Mouse (Mus musculus) brown adipose tissue, adult 24 weeks (tissue): Measurements from ENCODE around the gene Klc1. TPM values are rescaled to one million over a fixed set of nuclear protein-coding genes. Genes with fewer than 3 reads are reported as not detected.

Experiments used
- H3K27ac ChIP-seq: fragments of 200-500 bp; replicated peaks from 2 replicates; pipeline ENCODE4 v1.5.1; 2012; ENCODE audit warnings: low read depth, mild to moderate bottlenecking, low read length
- H3K4me1 ChIP-seq: fragments of 200-500 bp; 2 replicates; pipeline ENCODE4 v1.6.1; 2012; ENCODE audit warnings: low read length, mixed read lengths; ENCODE audit not compliant: control insufficient read depth, insufficient read depth, insufficient read length
- H3K4me3 ChIP-seq: fragments of 200-500 bp; 2 replicates; pipeline ENCODE4 v1.5.1; 2012; ENCODE audit warnings: low read depth, mild to moderate bottlenecking, low read length, moderate library complexity; ENCODE audit not compliant: insufficient read depth
- polyA plus RNA-seq: library from polyadenylated mRNA; stranded (reverse); fragments of >200 nt; gene quantifications from 2 replicates; pipeline ENCODE4 v1.2.4, GENCODE M21; 2012; ENCODE audit not compliant: missing spikeins, insufficient read depth, insufficient read length

Gene Klc1
- polyA plus RNA-seq, 1 experiment, result 20.6 TPM

DNA sequence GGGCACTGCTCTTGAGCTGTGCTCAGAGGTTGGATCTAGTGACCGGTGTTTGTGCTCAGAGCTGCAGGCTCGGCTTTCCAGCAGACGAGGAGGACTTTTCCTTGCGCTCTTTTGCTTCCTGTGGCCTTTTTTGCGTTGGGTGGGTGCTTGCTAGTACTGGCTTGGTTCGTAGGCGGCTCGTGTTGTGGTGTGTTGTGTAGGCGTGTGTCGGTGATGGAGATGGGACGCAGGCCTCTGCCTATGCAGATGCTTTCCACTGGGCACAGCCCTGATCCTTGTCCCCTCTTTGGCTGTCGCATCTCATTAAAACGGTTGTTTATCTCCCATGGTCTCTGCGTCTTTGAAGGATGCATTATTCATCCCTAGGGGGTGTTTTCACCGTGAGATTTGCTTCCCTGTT, 16.2 kb downstream of the Klc1 start:
- H3K4me3 ChIP-seq, result no peak overlapping the region
- peaks cover 11% of the 10 kb centered on the region for H3K4me1 ChIP-seq
- no peak overlapping the region for H3K27ac ChIP-seq

DNA sequence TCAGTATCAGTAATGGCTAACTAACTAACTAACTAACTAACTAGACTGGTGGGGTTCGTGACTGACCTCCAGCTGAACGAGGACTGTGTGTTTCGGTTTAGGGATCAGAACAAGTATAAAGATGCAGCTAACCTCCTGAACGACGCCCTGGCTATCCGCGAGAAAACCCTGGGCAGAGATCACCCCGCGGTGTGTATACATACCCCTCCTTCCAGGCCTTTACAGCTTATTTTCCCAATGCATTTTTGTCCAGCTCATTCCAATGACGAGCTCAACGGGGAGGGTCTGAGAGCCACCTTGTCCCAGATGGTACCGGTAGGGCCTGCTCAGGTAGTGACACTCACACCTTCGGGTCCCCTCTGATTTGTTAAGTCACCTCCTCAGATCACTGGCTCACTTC, 19.3 kb downstream of the Klc1 start:
- H3K4me3 ChIP-seq, result no peak overlapping the region
- peak overlapping the region; percentile 72 for H3K27ac ChIP-seq
- peaks cover 4% of the 10 kb centered on the region; the same call in 1 of the 2 replicates for H3K4me1 ChIP-seq

DNA sequence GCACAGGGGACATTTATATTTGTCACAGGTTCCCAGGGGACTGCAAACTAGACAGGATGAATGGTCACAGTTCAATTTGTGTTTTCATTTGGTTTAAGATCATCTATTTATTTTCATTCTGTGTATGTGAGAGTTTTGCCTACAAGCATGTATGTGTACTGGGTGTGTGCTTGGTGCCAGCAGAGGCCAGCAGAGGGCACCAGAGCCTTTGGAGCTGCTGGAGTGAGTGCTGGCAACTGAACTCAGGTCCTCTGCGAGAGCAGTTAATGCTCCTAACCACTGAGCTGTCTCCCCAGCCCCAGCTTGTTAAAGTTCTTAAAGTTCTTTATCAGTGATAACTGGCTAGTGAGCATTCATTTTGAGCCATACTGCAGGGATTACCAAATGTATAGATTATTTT, 20.9 kb downstream of the Klc1 start:
- Histone ChIP-seq H3K4me3 (no peak overlapping the region), H3K4me1 (peaks cover 4% of the 10 kb centered on the region; the same call in 1 of the 2 replicates), H3K27ac (no peak overlapping the region)

DNA sequence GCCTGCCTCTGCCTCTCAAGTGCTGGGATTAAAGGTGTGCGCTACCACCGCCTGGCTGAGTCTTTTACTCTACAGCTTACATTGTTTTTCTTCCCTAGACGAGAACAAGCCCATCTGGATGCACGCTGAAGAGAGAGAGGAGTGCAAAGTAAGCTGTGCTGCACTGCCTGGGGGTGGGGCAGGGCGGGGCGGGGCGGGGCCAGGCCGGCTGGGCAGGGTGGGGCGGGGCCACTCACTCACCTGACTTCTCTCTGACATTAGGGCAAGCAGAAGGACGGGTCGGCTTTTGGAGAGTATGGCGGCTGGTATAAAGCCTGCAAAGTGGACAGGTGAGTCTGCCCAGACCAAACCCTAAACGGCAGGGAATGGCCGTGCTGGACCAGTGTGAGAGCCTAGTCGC, 26.5 kb downstream of the Klc1 start:
- Histone ChIP-seq H3K27ac (no peak overlapping the region), H3K4me1 (no peaks in the 10 kb centered on the region; the same call in 1 of the 2 replicates), H3K4me3 (no peak overlapping the region)

DNA sequence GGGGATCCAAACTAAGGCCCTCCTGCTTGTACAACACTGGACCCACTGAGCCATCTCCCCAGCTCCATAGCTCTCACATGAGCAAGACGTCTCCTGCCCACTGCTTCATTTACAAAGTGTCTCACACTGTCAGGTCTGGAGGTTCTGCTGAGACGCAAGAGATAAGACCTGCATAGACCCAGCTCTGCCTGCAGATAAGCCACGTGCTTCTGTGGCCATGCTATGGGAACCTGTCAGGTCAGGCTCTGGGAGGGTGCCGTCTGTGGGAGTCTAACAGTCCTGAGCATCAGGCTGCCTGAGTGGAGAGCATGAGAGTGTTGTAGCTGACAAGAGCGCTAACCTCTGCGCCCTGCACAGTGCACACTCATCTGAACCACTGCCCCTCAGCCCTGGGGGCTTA, 28.4 kb downstream of the Klc1 start:
- Histone ChIP-seq H3K4me1 (no peaks in the 10 kb centered on the region), H3K27ac (no peak overlapping the region), H3K4me3 (no peak overlapping the region)

DNA sequence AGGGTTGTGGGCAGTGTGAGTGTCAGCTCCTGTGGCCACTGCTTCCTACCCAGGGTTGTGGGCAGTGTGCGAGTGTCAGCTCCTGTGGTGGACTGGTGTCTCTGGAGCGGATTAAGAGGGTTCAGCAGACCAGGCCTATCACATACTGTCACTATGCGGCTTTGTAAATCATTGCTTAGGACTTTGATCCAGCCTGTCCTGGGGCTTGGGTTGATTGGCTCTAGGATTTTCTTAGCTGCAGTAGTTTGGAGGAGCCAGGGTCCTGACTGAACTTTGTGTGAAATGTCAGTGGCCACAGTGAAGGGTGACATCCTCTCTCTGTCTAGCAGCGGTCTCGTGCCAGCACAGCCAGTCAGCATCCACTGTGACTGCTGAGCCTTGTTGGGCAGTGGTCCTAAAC, 31.4 kb downstream of the Klc1 start:
- H3K4me3 ChIP-seq, result no peak overlapping the region
- peaks cover 7% of the 10 kb centered on the region; the same call in 1 of the 2 replicates for H3K4me1 ChIP-seq
- H3K27ac ChIP-seq, result no peak overlapping the region

DNA sequence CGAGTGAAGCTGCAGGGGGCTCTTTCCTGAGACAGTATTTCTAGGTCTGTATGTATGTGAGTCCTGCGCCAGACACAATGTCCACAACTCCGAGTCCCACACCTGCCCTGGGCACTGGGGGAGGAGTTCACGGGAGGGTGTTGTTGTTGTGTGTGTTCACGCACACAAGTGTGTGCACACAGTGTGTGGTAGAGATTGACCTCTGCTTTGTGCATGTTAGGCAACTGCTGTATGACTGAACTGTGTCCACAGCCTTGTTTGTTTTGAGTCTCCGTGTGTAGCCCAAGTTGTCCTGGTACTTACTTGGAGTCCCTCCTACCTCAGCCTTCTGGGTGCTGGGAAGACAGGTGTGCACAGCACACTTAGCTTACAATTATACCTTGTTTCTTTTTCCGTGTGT, 32.0 kb downstream of the Klc1 start:
- Histone ChIP-seq H3K27ac (no peak overlapping the region), H3K4me3 (no peak overlapping the region), H3K4me1 (peaks cover 7% of the 10 kb centered on the region; the same call in 1 of the 2 replicates)

DNA sequence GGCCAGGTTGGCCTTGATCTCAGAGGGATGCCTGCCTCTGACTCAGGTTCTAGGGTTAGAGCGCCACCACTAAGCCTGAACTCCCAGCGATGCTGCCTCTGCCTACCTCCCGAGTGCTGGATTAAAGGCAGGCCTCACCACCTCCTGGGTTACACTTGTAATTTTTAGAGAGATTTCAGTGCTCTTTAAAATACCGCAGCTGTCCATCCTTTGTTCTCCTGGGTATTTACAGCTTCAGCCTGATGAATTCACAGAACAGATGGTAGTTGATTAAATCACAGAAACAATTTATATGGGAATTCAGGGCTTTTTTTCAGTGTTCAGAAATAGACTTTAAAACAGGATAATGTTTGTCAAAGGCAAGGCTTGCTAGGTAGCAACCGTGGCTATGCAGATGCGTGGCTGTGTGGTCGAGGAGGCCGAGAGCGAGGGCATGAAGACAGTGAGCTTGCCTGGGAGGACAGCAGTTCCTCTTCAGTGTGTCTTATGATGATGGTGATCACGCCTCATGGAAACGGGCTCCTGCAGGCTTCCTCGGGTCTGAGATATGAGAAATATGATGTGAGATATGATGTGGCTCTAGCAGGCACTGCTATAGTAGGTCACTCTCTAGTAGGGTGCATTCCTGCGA, 32.9 kb downstream of the Klc1 start:
- Histone ChIP-seq H3K4me3 (no peak overlapping the region), H3K27ac (no peak overlapping the region), H3K4me1 (peaks cover 7% of the 10 kb centered on the region; the same call in 1 of the 2 replicates)

DNA sequence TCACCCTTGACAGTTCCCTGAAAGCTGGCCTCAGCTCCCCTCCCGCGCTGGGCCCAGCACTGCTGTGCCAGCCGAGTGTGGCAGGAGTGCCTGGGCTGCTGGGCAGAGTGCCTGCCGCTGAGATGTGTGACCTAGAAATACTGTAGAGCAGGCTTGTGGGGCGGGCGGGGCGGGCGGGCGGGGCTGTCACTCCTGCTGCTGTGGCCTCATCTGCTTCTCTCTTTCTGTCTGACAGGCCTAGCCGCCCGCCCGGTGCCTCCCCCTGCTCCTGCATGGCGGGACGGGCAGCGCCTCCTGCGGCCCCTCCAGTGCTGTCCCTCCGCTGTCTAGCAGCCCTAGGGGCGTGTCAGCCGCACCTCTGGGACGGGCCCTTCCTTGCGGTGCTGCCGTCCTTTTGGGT, 35.5 kb downstream of the Klc1 start:
- Histone ChIP-seq H3K27ac (no peak overlapping the region), H3K4me3 (no peak overlapping the region), H3K4me1 (peaks cover 11% of the 10 kb centered on the region; the same call in 1 of the 2 replicates)

DNA sequence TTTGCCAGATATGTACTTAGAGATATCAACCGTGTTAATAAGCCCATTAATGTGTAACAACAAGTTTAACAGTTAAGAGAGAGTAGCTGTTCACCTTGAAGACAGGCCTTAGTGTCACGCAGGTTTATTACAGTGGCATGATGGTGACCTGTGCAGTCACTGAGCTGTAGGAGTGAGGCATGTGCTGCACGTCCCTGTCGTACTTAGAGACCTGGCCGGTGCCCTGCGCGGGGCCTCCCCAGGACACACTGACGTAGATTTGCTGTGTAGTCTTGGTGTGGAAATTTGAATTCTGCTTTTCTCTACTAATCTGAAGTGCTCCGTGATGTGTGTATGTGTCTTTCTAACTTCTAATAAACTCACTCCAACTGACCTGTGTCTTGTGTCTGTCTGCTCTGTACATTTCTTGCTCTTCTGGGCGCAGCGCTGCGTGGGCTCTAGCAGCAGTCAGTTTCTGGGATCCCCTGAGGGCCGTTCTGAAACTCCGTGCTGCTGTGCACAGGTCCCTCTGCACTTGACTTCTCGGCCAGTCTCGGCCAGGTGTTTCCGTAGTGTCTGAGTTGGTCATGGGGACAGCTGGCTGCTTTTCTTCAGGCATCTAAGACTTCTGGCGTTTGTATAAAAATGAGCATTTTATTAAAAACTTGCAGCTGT, 36.0 kb downstream of the Klc1 start:
- Histone ChIP-seq H3K27ac (no peak overlapping the region), H3K4me3 (no peak overlapping the region), H3K4me1 (peaks cover 11% of the 10 kb centered on the region; the same call in 1 of the 2 replicates)

DNA sequence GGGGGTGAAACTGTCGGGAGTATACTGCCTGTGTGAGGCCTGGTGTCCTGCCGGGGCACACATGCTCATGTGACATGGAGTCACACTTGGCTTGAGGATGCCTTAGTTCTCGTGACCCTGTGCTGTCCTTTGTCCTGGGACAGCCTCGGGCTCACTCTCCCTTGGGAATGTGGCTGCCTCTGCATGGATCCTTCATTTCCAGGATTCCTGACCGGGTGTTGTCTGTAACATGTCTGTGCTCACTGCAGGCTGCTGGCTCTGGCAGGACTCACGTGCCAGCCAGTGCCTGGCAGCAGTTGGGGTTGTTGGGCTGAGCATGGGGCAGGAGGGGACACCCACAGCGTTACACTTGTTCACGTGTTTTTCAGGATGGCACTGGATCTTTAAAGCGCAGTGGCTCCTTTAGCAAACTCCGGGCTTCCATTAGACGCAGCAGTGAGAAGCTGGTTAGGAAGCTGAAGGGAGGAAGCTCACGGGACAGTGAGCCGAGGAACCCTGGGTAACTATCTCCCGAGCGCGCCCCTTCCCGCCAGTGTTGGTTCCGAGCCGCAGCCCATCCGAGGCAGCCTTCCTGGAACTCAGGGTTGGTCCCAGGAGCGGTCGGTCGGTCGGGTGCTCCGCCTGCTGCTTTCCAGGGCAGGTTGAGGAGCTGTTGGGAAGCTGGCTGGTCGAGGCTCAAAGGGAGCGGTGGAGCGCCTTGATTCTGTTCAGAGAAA, 36.7 kb downstream of the Klc1 start:
- Histone ChIP-seq H3K4me1 (peaks cover 11% of the 10 kb centered on the region; the same call in 1 of the 2 replicates), H3K27ac (no peak overlapping the region), H3K4me3 (no peak overlapping the region)

DNA sequence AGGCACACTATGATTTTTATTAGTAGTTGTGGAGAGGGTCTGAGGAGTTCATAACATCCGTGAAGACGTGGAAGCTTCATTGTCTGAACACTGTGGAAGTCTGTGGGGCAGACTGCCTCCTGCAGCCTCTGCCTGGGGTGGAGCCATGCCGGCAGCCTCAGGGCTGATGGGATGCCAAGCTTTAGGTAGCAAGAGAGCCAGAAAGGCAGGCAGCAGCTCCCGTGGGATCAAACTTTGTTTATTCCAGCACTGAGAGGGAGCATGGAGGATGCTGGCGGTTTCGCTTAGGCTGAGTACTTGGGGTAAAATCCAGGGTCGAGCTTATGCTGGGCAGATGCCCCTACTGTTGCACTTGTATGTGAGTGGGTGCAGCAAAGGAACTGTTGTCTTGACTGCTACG, 38.6 kb downstream of the Klc1 start:
- H3K4me3 ChIP-seq, result no peak overlapping the region
- no peak overlapping the region for H3K27ac ChIP-seq
- peaks cover 11% of the 10 kb centered on the region for H3K4me1 ChIP-seq

DNA sequence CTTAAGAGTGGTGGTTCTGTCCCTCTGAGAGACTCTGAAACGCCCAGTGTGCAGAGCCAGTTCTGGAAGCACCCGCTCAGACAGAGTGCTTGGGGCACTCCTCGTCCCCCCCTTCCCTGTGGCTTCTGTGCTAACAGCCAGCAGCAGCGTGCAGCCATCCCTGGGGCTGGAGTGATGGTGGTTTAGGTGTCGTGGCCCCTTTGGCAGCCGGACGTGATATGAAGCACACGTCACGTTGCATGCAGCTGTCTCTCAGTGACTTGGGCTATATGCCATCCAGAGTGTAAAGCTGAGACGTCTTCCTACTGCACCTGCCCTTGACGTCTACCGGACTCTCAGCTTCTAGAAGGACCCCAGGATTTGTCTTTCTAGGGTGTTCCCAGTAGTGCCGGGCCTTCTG, 39.8 kb downstream of the Klc1 start:
- Histone ChIP-seq H3K4me3 (no peak overlapping the region), H3K4me1 (peaks cover 8% of the 10 kb centered on the region), H3K27ac (no peak overlapping the region)

DNA sequence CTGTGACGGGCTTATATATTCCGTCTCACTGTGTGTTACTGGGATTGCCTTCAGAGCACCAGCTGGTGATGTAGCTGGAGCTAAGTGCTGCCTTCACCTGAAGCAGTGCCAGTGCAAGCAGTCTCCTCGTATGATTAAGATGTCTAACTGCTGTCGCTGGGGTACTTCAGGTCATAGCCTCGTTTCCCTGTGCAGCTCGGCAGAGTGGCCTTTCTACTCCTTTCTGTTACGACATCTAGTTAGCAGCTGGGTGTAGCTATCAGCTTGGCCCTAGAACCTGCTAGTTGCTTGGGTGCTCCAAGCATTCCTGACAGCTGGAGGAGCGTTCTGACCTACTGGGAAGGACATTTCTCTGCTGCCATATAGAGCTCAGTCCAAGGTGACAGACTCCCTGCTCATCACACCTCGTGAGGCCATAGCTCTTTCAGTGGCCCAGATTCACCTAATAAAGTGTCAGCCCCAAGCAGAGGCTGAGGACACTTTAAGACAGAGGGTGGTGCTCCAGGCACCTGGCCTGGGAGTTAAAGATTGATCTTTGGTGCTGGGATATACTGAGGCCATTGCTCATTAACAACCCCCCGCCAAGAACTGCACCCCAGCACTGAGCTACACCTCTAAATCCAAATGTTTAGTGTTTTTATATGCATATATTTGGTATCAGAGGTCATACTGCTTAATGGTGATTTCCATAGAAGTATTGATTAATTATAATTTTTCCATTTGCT, 42.0 kb downstream of the Klc1 start:
- Histone ChIP-seq H3K27ac (no peak overlapping the region), H3K4me3 (no peak overlapping the region), H3K4me1 (peaks cover 4% of the 10 kb centered on the region)

DNA sequence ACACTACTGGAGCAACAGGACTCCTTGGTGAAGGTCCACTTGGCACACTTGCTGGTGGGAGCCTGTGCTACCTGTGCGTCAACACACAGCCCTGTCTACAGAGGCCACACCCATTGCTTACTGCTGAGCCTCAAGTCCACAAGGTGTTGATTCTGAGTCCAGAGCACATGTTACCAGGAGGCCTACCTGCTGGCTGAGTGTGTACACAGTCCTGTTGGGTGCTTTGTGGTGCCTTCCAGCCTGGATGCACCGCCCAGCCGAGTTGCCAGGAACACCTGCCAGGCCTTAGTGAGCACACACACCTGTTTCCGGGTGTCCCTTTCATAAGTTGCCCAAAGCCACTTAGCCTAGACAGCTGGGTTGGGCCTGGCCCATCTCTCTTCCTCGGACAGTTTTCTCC, 44.9 kb downstream of the Klc1 start:
- no peak overlapping the region for H3K27ac ChIP-seq
- H3K4me1 ChIP-seq, result no peaks in the 10 kb centered on the region; the same call in 1 of the 2 replicates
- H3K4me3 ChIP-seq, result no peak overlapping the region
